Mouse (Mus musculus): ENCODE data around the gene Celf1. TPM values are rescaled to one million over a fixed set of nuclear protein-coding genes. Genes with fewer than 3 reads are reported as not detected.
A peak's percentile ranks its signal among the peaks of the same experiment; 100 is the strongest.

Celf1 gene
- total and polyA plus RNA-seq, 3 experiments = 46.2 to 212 (median 82.3) TPM

DNA sequence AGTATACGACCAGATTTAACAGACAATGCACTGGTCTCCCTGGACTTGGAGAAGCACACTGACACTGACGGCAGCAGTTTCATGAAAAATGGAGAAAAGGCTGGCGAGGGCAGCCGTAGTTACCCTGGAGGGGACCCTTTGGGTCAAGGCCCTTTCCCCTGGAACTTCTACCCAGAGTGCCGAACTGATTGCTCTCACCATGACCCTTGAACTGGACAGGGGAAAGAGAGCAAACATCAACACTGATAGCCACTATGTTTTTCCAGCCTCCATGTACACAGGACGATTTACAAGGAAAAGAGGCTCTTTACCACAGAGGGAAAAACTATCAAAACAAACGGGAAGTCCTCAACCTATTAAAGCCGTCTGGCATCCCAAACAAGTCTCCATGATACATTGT lies 8.4 kb upstream of the Celf1 start:
- no peaks in the 10 kb centered on the region for H3K4me1 ChIP-seq (ENCODE audit: control insufficient read depth in 1 of 2, insufficient read depth in 2 of 2, low read length in 2 of 2)
- no peaks in the 10 kb centered on the region for H3K36me3 ChIP-seq (ENCODE audit: control insufficient read depth in 1 of 2, insufficient read depth in 2 of 2, low read length in 2 of 2)
- H3K9me3 ChIP-seq (replicated peaks; ENCODE audit: insufficient read depth, low read length) = no peaks in the 10 kb centered on the region
- H3K4me3 ChIP-seq (ENCODE audit: control insufficient read depth in 1 of 2, insufficient read depth in 1 of 2, low read depth in 2 of 2, low read length in 2 of 2) = no peak overlapping the region
- DNase-seq (ENCODE audit: low read depth, low spot score) = no peak
- no peak overlapping the region for H3K9ac ChIP-seq (ENCODE audit: control insufficient read depth, low read depth, low read length, poor library complexity, severe bottlenecking)
- no peaks in the 10 kb centered on the region for H3K27me3 ChIP-seq (ENCODE audit: control insufficient read depth in 1 of 2, insufficient read depth in 2 of 2, low read length in 2 of 2)
- TF ChIP-seq BHLHE40 (IDR thresholded peaks at IDR 0.05; ENCODE audit: borderline replicate concordance, low read depth, low read length) (no peak), JUND (IDR thresholded peaks at IDR 0.05; ENCODE audit: low read depth, low read length) (no peak), GATA1 (IDR thresholded peaks at IDR 0.05; ENCODE audit: low read depth, low read length) (no peak), ZMIZ1 (IDR thresholded peaks at IDR 0.05; ENCODE audit: low read depth, low read length) (no peak)
- H3K79me2 ChIP-seq (ENCODE audit: control insufficient read depth, insufficient read depth, low read length, poor library complexity) = no peaks in the 10 kb centered on the region
- H3K27ac ChIP-seq (ENCODE audit: control insufficient read depth, low read depth, low read length) = no peak overlapping the region

DNA sequence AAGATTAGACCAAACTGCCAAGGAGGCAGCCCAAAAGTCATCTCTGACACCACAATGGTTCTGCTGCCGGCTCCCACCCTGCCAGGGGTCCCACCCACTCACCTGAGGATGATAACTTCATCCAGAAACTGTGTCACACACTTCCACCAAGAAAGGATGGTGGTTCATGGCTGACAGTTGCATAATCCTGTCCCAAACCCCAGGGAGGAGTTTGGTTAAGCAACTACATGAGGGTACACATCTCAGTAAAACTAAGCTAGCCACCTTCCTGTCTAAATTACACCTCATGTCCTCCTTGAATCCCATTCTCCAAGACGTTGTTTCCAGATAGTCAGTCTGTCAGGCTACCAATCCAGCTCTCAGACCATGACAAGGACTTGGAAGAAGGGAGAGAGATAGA lies 7.9 kb upstream of the Celf1 start:
- H3K9me3 ChIP-seq (replicated peaks; ENCODE audit: insufficient read depth, low read length) = no peaks in the 10 kb centered on the region
- no peaks in the 10 kb centered on the region for H3K36me3 ChIP-seq (ENCODE audit: control insufficient read depth in 1 of 2, insufficient read depth in 2 of 2, low read length in 2 of 2)
- TF ChIP-seq ETS1 (IDR thresholded peaks at IDR 0.05; ENCODE audit: low read depth, low read length) (no peak), GATA1 (IDR thresholded peaks at IDR 0.05; ENCODE audit: low read depth, low read length) (no peak), NELFE (IDR thresholded peaks at IDR 0.05; ENCODE audit: low read depth, low read length) (no peak)
- H3K9ac ChIP-seq (ENCODE audit: control insufficient read depth, low read depth, low read length, poor library complexity, severe bottlenecking) = no peak overlapping the region
- H3K27ac ChIP-seq (ENCODE audit: control insufficient read depth, low read depth, low read length) = no peak overlapping the region
- no peaks in the 10 kb centered on the region for H3K79me2 ChIP-seq (ENCODE audit: control insufficient read depth, insufficient read depth, low read length, poor library complexity)
- H3K27me3 ChIP-seq (ENCODE audit: control insufficient read depth in 1 of 2, insufficient read depth in 2 of 2, low read length in 2 of 2) = no peaks in the 10 kb centered on the region
- H3K4me1 ChIP-seq (ENCODE audit: control insufficient read depth in 1 of 2, insufficient read depth in 2 of 2, low read length in 2 of 2) = no peaks in the 10 kb centered on the region
- no peak for DNase-seq (ENCODE audit: low read depth, low spot score)
- no peak overlapping the region for H3K4me3 ChIP-seq (ENCODE audit: control insufficient read depth in 1 of 2, insufficient read depth in 1 of 2, low read depth in 2 of 2, low read length in 2 of 2)

DNA sequence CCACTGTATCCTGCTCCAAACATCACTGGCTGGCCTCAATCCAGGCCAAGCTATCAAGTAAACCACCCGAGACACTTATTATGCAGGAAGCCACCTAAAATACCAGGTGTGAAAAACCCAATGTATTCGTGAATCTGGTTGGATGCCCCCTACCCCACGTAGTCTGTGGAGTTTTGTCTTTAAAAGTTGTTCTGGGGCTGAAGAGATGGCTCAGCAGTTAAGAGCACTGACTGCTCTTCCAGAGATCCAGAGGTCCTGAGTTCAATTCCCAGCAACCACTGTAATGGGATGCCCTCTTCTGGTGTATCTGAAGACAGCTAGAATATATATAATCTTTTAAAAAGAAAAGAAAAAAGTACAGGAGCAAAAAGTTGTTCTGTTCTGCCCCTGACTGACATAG lies 1.8 kb upstream of the Celf1 start:
- no peak overlapping the region for H3K27ac ChIP-seq (ENCODE audit: control insufficient read depth, low read depth, low read length)
- H3K79me2 ChIP-seq (ENCODE audit: control insufficient read depth, insufficient read depth, low read length, poor library complexity) = peaks cover 32% of the 10 kb centered on the region
- peaks cover 9 to 14% of the 10 kb centered on the region in 2 experiments for H3K4me1 ChIP-seq (ENCODE audit: control insufficient read depth in 1 of 2, insufficient read depth in 2 of 2, low read length in 2 of 2)
- no peaks in the 10 kb centered on the region for H3K9me3 ChIP-seq (replicated peaks; ENCODE audit: insufficient read depth, low read length)
- DNase-seq (ENCODE audit: low read depth, low spot score) = no peak
- peaks cover 1 to 22% of the 10 kb centered on the region in 2 experiments; a peak in 3 of 4 replicates for H3K36me3 ChIP-seq (ENCODE audit: control insufficient read depth in 1 of 2, insufficient read depth in 2 of 2, low read length in 2 of 2)
- no peaks in the 10 kb centered on the region for H3K27me3 ChIP-seq (ENCODE audit: control insufficient read depth in 1 of 2, insufficient read depth in 2 of 2, low read length in 2 of 2)
- 0 out of 6 replicates have a peak, but pooled peaks of 1 of the 3 experiments have one; percentile 10 for TF ChIP-seq CTCF (IDR thresholded peaks at IDR 0.05 in 2 of 3, conservative IDR thresholded peaks at IDR 0.05 in 1 of 3; ENCODE audit: control insufficient read depth in 1 of 3, insufficient read depth in 1 of 3, low read depth in 2 of 3, low read length in 3 of 3, poor library complexity in 1 of 3, severe bottlenecking in 1 of 3)
- peak; percentile 61; the same call in 1 of the 2 replicates for TF ChIP-seq TBP (IDR thresholded peaks at IDR 0.05; ENCODE audit: low read depth, low read length)
- no peak; the same call in 1 of the 2 replicates for TF ChIP-seq RAD21 (IDR thresholded peaks at IDR 0.05; ENCODE audit: low read depth, low read length)
- TF ChIP-seq TCF12 (IDR thresholded peaks at IDR 0.05; ENCODE audit: low read depth, low read length) = no peak
- no peak overlapping the region for H3K9ac ChIP-seq (ENCODE audit: control insufficient read depth, low read depth, low read length, poor library complexity, severe bottlenecking)
- H3K4me3 ChIP-seq (ENCODE audit: control insufficient read depth in 1 of 2, insufficient read depth in 1 of 2, low read depth in 2 of 2, low read length in 2 of 2) = no peak overlapping the region

Measured in MEL (cell line).